Mouse (Mus musculus): ENCODE data around the gene Ppp6r1. TPM values are rescaled to one million over a fixed set of nuclear protein-coding genes. Genes with fewer than 3 reads are reported as not detected.

The Ppp6r1 gene
- total RNA-seq (2023; ENCODE audit: inconsistent age), result 242 to 260 TPM (median 251 TPM) in 4 replicates

GRCm38 (mm10) chr7:4658912-4659551 lies at the start of gene Ppp6r1:
Gene Ppp6r1, minus strand, starts transcription at chr7:4659019.

GRCm38 (mm10) chr7:4690387-4690786 lies 31.6 kb upstream of the Ppp6r1 start, which contains the start of gene Brsk1:
Gene Brsk1, plus strand, starts transcription at chr7:4690604.

GRCm38 (mm10) chr7:4684632-4685417 lies 26.0 kb upstream of the Ppp6r1 start, which contains the start of gene Hspbp1:
Gene Hspbp1, minus strand, starts transcription at chr7:4685068.

GRCm38 (mm10) chr7:4631031-4631430 lies 27.8 kb downstream of the Ppp6r1 start, which contains the start of gene Tmem86b:
Gene Tmem86b, minus strand, starts transcription at chr7:4631422.

GRCm38 (mm10) chr7:4603873-4604272 lies 54.9 kb downstream of the Ppp6r1 start, which contains the start of gene Ptprh:
Gene Ptprh, minus strand, starts transcription at chr7:4604041.

Other genes with a start within 250 kb of the Ppp6r1 start
- gene Rdh13, start 213.4 kb downstream of the Ppp6r1 start, total RNA-seq (2023; ENCODE audit: inconsistent age), result 8.4 to 10.3 TPM (median 9.5 TPM) in 4 replicates
- gene Eps8l1, start 198.3 kb downstream of the Ppp6r1 start, total RNA-seq (2023; ENCODE audit: inconsistent age), result 13.9 to 50.5 TPM (median 45.9 TPM) in 4 replicates
- 230 to 259 TPM (median 247 TPM) in 4 replicates for gene Ppp1r12c, start 157.3 kb downstream of the Ppp6r1 start, total RNA-seq (2023; ENCODE audit: inconsistent age)
- 0.61 to 2.7 TPM in 2 of 4 replicates, not detected in the others for gene Tnnt1, start 142.6 kb downstream of the Ppp6r1 start, total RNA-seq (2023; ENCODE audit: inconsistent age)
- 1.2 to 1.9 TPM in 2 of 4 replicates, not detected in the others for gene Tnni3, start 134.8 kb downstream of the Ppp6r1 start, total RNA-seq (2023; ENCODE audit: inconsistent age)
- gene Dnaaf3, start 126.6 kb downstream of the Ppp6r1 start, total RNA-seq (2023; ENCODE audit: inconsistent age), result 0.22 to 0.69 TPM (median 0.39 TPM) in 3 of 4 replicates, not detected in the other
- not detected in 4 replicates for gene Syt5, start 111.5 kb downstream of the Ppp6r1 start, total RNA-seq (2023; ENCODE audit: inconsistent age)
- 1.4 TPM in 1 of 4 replicates, not detected in the others for gene Ptprh, start 55.0 kb downstream of the Ppp6r1 start, total RNA-seq (2023; ENCODE audit: inconsistent age)
- gene Tmem86b, start 27.6 kb downstream of the Ppp6r1 start, total RNA-seq (2023; ENCODE audit: inconsistent age), result 46.4 to 54.9 TPM (median 50.2 TPM) in 4 replicates
- 74.3 to 78.0 TPM (median 75.7 TPM) in 4 replicates for gene Hspbp1, start 26.0 kb upstream of the Ppp6r1 start, total RNA-seq (2023; ENCODE audit: inconsistent age)
- not detected in 4 replicates for gene Brsk1, start 31.6 kb upstream of the Ppp6r1 start, total RNA-seq (2023; ENCODE audit: inconsistent age)
- 2.0 to 4.0 TPM (median 3.1 TPM) in 4 replicates for gene Tmem150b, start 66.2 kb upstream of the Ppp6r1 start, total RNA-seq (2023; ENCODE audit: inconsistent age)
- 88.8 to 99.7 TPM (median 92.1 TPM) in 4 replicates for gene Kmt5c, start 81.1 kb upstream of the Ppp6r1 start, total RNA-seq (2023; ENCODE audit: inconsistent age)
- gene Cox6b2, start 94.1 kb upstream of the Ppp6r1 start, total RNA-seq (2023; ENCODE audit: inconsistent age), result 2.3 to 5.0 TPM (median 4.1 TPM) in 4 replicates
- not detected in 4 replicates for gene Fam71e2, start 112.3 kb upstream of the Ppp6r1 start, total RNA-seq (2023; ENCODE audit: inconsistent age)
- gene Il11, start 123.8 kb upstream of the Ppp6r1 start, total RNA-seq (2023; ENCODE audit: inconsistent age), result not detected in 4 replicates
- gene Tmem190, start 123.9 kb upstream of the Ppp6r1 start, total RNA-seq (2023; ENCODE audit: inconsistent age), result not detected in 4 replicates
- 2.0 to 2.9 TPM (median 2.4 TPM) in 4 replicates for gene Tmem238, start 130.6 kb upstream of the Ppp6r1 start, total RNA-seq (2023; ENCODE audit: inconsistent age)
- 1,659 to 1,852 TPM (median 1,727 TPM) in 4 replicates for gene Rpl28, start 133.9 kb upstream of the Ppp6r1 start, total RNA-seq (2023; ENCODE audit: inconsistent age)
- gene Ube2s, start 153.6 kb upstream of the Ppp6r1 start, total RNA-seq (2023; ENCODE audit: inconsistent age), result 137 to 170 TPM (median 148 TPM) in 4 replicates
- gene Shisa7, start 185.7 kb upstream of the Ppp6r1 start, total RNA-seq (2023; ENCODE audit: inconsistent age), result 0.39 to 1.9 TPM (median 0.72 TPM) in 4 replicates
- gene Isoc2b, start 211.2 kb upstream of the Ppp6r1 start, total RNA-seq (2023; ENCODE audit: inconsistent age), result 6.1 to 12.0 TPM (median 7.0 TPM) in 4 replicates
- gene Isoc2a, start 218.1 kb upstream of the Ppp6r1 start, total RNA-seq (2023; ENCODE audit: inconsistent age), result 10.5 to 13.7 TPM (median 12.2 TPM) in 4 replicates
- not detected in 4 replicates for gene Gm36210, start 247.5 kb upstream of the Ppp6r1 start, total RNA-seq (2023; ENCODE audit: inconsistent age)

All from B cell, adult (primary cell).